Mouse (Mus musculus): ENCODE measurements around the gene Prss12. TPM values are rescaled to one million over a fixed set of nuclear protein-coding genes. Genes with fewer than 3 reads are reported as not detected.

The Prss12 gene
- polyA plus RNA-seq, 1 experiment from 2014 or later: 0.63 TPM

Other genes starting within 250 kb of the Prss12 start
- 1.3 and 1.6 TPM in 2 replicates for gene Synpo2, start 210.8 kb upstream of the Prss12 start, polyA plus RNA-seq (2016; fragmentation: Nextera tagmentation; extraction: Ambion mirVana)
- 16.9 and 18.0 TPM in 2 replicates for gene Sec24d, start 179.5 kb upstream of the Prss12 start, polyA plus RNA-seq (2016; fragmentation: Nextera tagmentation; extraction: Ambion mirVana)
- 37.1 and 37.9 TPM in 2 replicates for gene Mettl14, start 60.8 kb upstream of the Prss12 start, polyA plus RNA-seq (2016; fragmentation: Nextera tagmentation; extraction: Ambion mirVana)
- gene Ndst3, start 243.9 kb downstream of the Prss12 start, polyA plus RNA-seq (2016; fragmentation: Nextera tagmentation; extraction: Ambion mirVana): 0.66 and 0.84 TPM in 2 replicates